In the genomic region with DNA sequence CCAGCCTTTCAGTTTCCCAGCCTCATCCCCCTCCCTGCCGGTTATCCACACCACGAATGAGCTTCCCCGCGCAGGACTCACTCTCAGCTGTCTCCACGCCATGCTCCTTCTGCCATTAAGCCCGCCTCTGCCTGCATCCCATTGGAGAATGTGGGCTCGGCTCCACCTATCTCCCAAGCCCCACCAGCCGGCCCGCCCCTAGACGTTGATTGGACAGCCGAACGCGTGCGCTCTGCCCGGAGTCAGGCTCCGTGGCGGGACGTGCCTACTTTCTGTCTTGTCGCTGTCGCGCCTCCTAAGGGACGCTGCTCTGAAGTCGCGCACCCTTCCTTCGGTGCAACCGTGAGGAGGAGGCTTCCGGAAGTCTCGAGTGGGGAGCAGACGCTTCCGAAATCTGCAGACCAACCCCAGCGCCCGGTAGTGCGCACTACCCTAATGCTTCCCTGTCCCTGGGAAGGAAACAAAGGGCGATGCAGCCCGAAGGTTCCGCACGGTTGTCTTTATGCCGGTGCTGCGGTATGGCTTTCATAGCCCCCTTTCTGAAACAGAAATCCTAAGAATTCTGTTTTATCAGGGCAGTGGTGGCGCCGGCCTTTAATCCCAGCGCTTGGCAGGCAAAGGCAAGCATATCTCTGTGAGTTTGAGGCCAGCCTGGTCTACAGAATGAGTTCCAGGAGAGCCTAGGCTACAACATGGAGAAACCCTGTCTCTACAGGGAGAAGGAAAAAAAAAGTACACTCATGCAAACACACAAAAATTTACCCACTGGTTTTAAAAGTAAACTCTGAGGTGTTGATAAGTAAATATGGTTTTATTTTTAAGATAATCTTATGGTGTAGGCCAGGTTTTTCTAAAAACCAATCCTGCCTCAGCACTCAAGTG, we compare ENCODE assay signal across 8 mouse cellular contexts. TPM values are rescaled to one million over a fixed set of nuclear protein-coding genes. Genes with fewer than 3 reads are reported as not detected.
DNase-seq lines count a peak whose midpoint lies in the region; ATAC-seq lines count a peak whose summit lies in the region.

A gene (minus strand): TSS at position 403 of the 882 bp plus-strand sequence.

- H3K9ac ChIP-seq in heart, embryonic 13.5 days, result peak within 1 kb of the TSS; percentile 88
- peak within 1 kb of the TSS; percentile 76 for H3K9ac ChIP-seq in liver, embryonic 12.5 days
- peak within 1 kb of the TSS; percentile 19; the same call in 1 of the 2 replicates for H3K9ac ChIP-seq in stomach, embryonic 15.5 days

- peak within 1 kb of the TSS; percentile 73 for H3K4me3 ChIP-seq in brown adipose tissue, adult 24 weeks (ENCODE audit: insufficient read depth, low read depth, low read length)
- peak within 1 kb of the TSS; percentile 76 for H3K4me3 ChIP-seq in heart, embryonic 13.5 days
- H3K4me3 ChIP-seq in liver, embryonic 12.5 days, result peak within 1 kb of the TSS; percentile 64
- H3K4me3 ChIP-seq in stomach, embryonic 15.5 days (replicated peaks), result peak within 1 kb of the TSS; percentile 71

- H3K4me1 ChIP-seq in brown adipose tissue, adult 24 weeks (ENCODE audit: control insufficient read depth, insufficient read depth, insufficient read length, low read length), result peaks cover 6% of the 10 kb centered on the region; the same call in 1 of the 2 replicates
- H3K4me1 ChIP-seq in heart, embryonic 13.5 days, result peaks cover 17% of the 10 kb centered on the region
- peaks cover 33% of the 10 kb centered on the region for H3K4me1 ChIP-seq in liver, embryonic 12.5 days
- H3K4me1 ChIP-seq in stomach, embryonic 15.5 days, result peaks cover 9% of the 10 kb centered on the region

- peaks cover 23% of the 10 kb centered on the region for H3K36me3 ChIP-seq in heart, embryonic 13.5 days
- peaks cover 25% of the 10 kb centered on the region for H3K36me3 ChIP-seq in liver, embryonic 12.5 days
- H3K36me3 ChIP-seq in stomach, embryonic 15.5 days, result 0 out of 2 replicates have a peak, but pooled peaks cover 3% of the 10 kb centered on the region

- peak; percentile 98 for DNase-seq in CD4-positive, CD25-positive, alpha-beta regulatory T cell, adult 2 months (ENCODE audit: low read depth, low spot score)
- peak; percentile 54 for DNase-seq in fat pad, adult 2 months (ENCODE audit: extremely low read depth, low read depth, low spot score)
- peak; percentile 97 for DNase-seq in kidney, postnatal 10 days
- DNase-seq in natural killer cell, adult 2 months (ENCODE audit: low spot score in 2 of 2), result peak; percentile 94 to 95

- ATAC-seq in heart, embryonic 13.5 days (ENCODE audit: extremely low read depth, insufficient number of reproducible peaks, low FRiP score, low TSS enrichment), result peak; percentile 97
- ATAC-seq in liver, embryonic 12.5 days, result peak; percentile 99
- ATAC-seq in stomach, embryonic 15.5 days (ENCODE audit: insufficient read depth, low FRiP score, low read depth), result peak; percentile 99

- H3K4me2 ChIP-seq in heart, embryonic 13.5 days, result peak within 1 kb of the TSS; percentile 94
- H3K4me2 ChIP-seq in liver, embryonic 12.5 days, result peak within 1 kb of the TSS; percentile 91
- peak within 1 kb of the TSS; percentile 87 for H3K4me2 ChIP-seq in stomach, embryonic 15.5 days

- peaks cover 7% of the 10 kb centered on the region; the same call in 1 of the 2 replicates for H3K27me3 ChIP-seq in heart, embryonic 13.5 days (replicated peaks)
- no peaks in the 10 kb centered on the region for H3K27me3 ChIP-seq in liver, embryonic 12.5 days (replicated peaks)
- no peaks in the 10 kb centered on the region for H3K27me3 ChIP-seq in stomach, embryonic 15.5 days (replicated peaks)

- WGBS in heart, embryonic 13.5 days, result under 1% methylated on average over 42 of the region's 42 CpGs
- under 1% methylated on average over 42 of the region's 42 CpGs for WGBS in liver, embryonic 12.5 days (ENCODE audit: insufficient replicate concordance)
- WGBS in stomach, embryonic 15.5 days, result 0% methylated on average over 42 of the region's 42 CpGs

- H3K27ac ChIP-seq in brown adipose tissue, adult 24 weeks (replicated peaks; ENCODE audit: low read depth, low read length), result peak within 1 kb of the TSS; percentile 85
- peak within 1 kb of the TSS; percentile 97 for H3K27ac ChIP-seq in heart, embryonic 13.5 days (replicated peaks)
- peak within 1 kb of the TSS; percentile 94 for H3K27ac ChIP-seq in liver, embryonic 12.5 days
- H3K27ac ChIP-seq in stomach, embryonic 15.5 days, result peak within 1 kb of the TSS; percentile 98

- H3K9me3 ChIP-seq in heart, embryonic 13.5 days, result no peaks in the 10 kb centered on the region
- H3K9me3 ChIP-seq in liver, embryonic 12.5 days (replicated peaks), result no peaks in the 10 kb centered on the region
- H3K9me3 ChIP-seq in stomach, embryonic 15.5 days, result no peaks in the 10 kb centered on the region

RNA-seq across cellular contexts. Expression of the gene that starts here (rescaled TPM):
- polyA plus RNA-seq in brown adipose tissue, adult 24 weeks (2012; ENCODE audit: insufficient read depth, insufficient read length, missing spikeins), result 13.2 and 21.7 TPM in 2 replicates
- 33.6 and 36.7 TPM in 2 replicates for polyA plus RNA-seq in heart, embryonic 13.5 days (2015; fragmentation: Nextera tagmentation; extraction: Ambion mirVana)
- polyA plus RNA-seq in liver, embryonic 12.5 days (2016; fragmentation: Nextera tagmentation; extraction: Ambion mirVana), result 33.3 and 35.3 TPM in 2 replicates
- polyA plus RNA-seq in stomach, embryonic 15.5 days (2015; fragmentation: Nextera tagmentation; extraction: Ambion mirVana), result 41.1 and 41.8 TPM in 2 replicates

Comparison
In these comparisons a context has a peak if more than half of its experiments do, and no peak if none do; other contexts are left out.
1. Peak in every context shown above with its lines: DNase-seq, ATAC-seq, H3K4me3 ChIP-seq and H3K27ac ChIP-seq.
2. H3K9ac ChIP-seq: peak in every context shown above with its lines; median percentile 88 in heart, embryonic 13.5 days; 76 in liver, embryonic 12.5 days; 19 in stomach, embryonic 15.5 days.